Mouse (Mus musculus) thymus, adult 2 months (tissue): ENCODE data around the gene Ptrhd1. TPM values are rescaled to one million over a fixed set of nuclear protein-coding genes. Genes with fewer than 3 reads are reported as not detected.
"Not testable (repeated sequence)": the region's sequence is repeated elsewhere in the genome, so short reads cannot be mapped to it uniquely, and the experiment has no call there.

Source experiments
- DNase-seq: peaks from one replicate; pipeline ENCODE4 v3.0.0; 2021
- H3K27ac ChIP-seq: fragments of 200-500 bp; 2 replicates; pipeline ENCODE4 v1.5.1; 2012; ENCODE audit warnings: low read length, control low read depth; ENCODE audit not compliant: control insufficient read depth, insufficient read depth
- H3K27me3 ChIP-seq: fragments of 200-500 bp; 2 replicates; pipeline ENCODE4 v1.6.1; 2012; ENCODE audit warnings: mild to moderate bottlenecking, low read length, moderate library complexity, mixed read lengths; ENCODE audit not compliant: control insufficient read depth, insufficient read depth
- H3K36me3 ChIP-seq: fragments of 200-500 bp; 2 replicates; pipeline ENCODE4 v1.6.1; 2012; ENCODE audit warnings: mild to moderate bottlenecking, low read length, moderate library complexity; ENCODE audit not compliant: control insufficient read depth, insufficient read depth
- H3K4me1 ChIP-seq: fragments of 200-500 bp; replicated peaks from 2 replicates; pipeline ENCODE4 v1.6.1; 2012; ENCODE audit warnings: low read length; ENCODE audit not compliant: control insufficient read depth, insufficient read depth
- H3K4me3 ChIP-seq: fragments of 200-500 bp; 2 replicates; pipeline ENCODE4 v1.5.1; 2012; ENCODE audit warnings: mild to moderate bottlenecking, low read length, control low read depth, moderate library complexity; ENCODE audit not compliant: control insufficient read depth, insufficient read depth
- CTCF ChIP-seq: fragments of 200-500 bp; IDR thresholded peaks from 2 replicates; pipeline ENCODE4 v1.5.1; 2012; ENCODE audit warnings: mild to moderate bottlenecking, control low read depth, low read length, moderate library complexity, borderline replicate concordance; ENCODE audit not compliant: control insufficient read depth, poor library complexity, insufficient read depth; ENCODE audit errors: extremely low read depth
- POLR2A ChIP-seq: fragments of 200-500 bp; IDR thresholded peaks from 2 replicates; pipeline ENCODE4 v1.6.1; 2012; ENCODE audit warnings: mild to moderate bottlenecking, low read length, control low read depth, moderate library complexity; ENCODE audit not compliant: control insufficient read depth, poor library complexity, insufficient read depth; ENCODE audit errors: extremely low read depth
- WGBS: fragments of 180-500 bp; shearing (Covaris S2); methylation state at CpG from one replicate; pipeline ENCODE4 v1.1.7; 2018; 5-methylcytosine and 5-hydroxymethylcytosine counted together
- polyA plus RNA-seq: library from polyadenylated mRNA; depleted of rRNA; stranded (reverse); fragments of >200 nt; gene quantifications from 2 replicates; pipeline ENCODE4 v1.2.3, GENCODE M21; 2012

The Ptrhd1 gene
- polyA plus RNA-seq, 1 experiment = 6.2 TPM

- no peak overlapping the region for H3K27ac ChIP-seq
- no peak for TF ChIP-seq POLR2A
- TF ChIP-seq CTCF = no peak
- no peaks in the 10 kb centered on the region for H3K4me1 ChIP-seq
- H3K36me3 ChIP-seq = peaks cover 20% of the 10 kb centered on the region; the same call in 1 of the 2 replicates
- WGBS = 98% methylated on average over 9 of the region's 9 CpGs
- no peak for DNase-seq
- H3K27me3 ChIP-seq = no peaks in the 10 kb centered on the region
- no peak overlapping the region for H3K4me3 ChIP-seq
These were observed 24.6 kb upstream of the Ptrhd1 start for GRCm38 (mm10) chr12:4209196-4209595.

DNA sequence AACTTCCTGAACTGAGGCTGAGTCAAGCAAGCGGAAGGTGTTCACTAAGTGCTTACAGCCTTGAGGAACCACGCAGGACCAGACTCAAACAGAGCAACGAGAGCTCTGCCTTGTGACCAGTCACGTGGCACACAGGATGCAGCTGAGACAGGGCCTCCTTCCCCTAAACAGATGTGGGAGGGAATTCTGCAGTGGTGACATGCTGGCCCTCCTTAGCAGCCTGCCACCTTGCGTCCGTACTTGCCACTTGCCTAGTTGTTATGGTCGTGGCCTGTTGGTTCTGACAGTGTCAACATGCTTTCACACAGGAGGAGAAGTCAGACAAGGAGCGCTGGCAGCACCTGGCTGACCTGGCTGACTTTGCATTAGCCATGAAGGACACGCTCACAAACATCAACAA is 22.7 kb upstream of the Ptrhd1 start:
- Histone ChIP-seq H3K27ac (no peak overlapping the region), H3K36me3 (peaks cover 33% of the 10 kb centered on the region; the same call in 1 of the 2 replicates), H3K4me1 (no peaks in the 10 kb centered on the region), H3K27me3 (no peaks in the 10 kb centered on the region), H3K4me3 (no peak overlapping the region)
- 66% methylated on average over 9 of the region's 9 CpGs for WGBS
- no peak for TF ChIP-seq CTCF
- TF ChIP-seq POLR2A = no peak
- DNase-seq = no peak

- DNase-seq = no peak
- Histone ChIP-seq H3K4me3 (no peak overlapping the region), H3K27ac (no peak overlapping the region), H3K27me3 (no peaks in the 10 kb centered on the region), H3K36me3 (peaks cover 33% of the 10 kb centered on the region; the same call in 1 of the 2 replicates), H3K4me1 (no peaks in the 10 kb centered on the region)
- WGBS = 90% methylated on average over 8 of the region's 8 CpGs
- TF ChIP-seq POLR2A (no peak), CTCF (no peak)
These were observed 20.9 kb upstream of the Ptrhd1 start for GRCm38 (mm10) chr12:4212908-4213307.

- H3K4me1 ChIP-seq = no peaks in the 10 kb centered on the region
These were observed 3.7 kb upstream of the Ptrhd1 start for GRCm38 (mm10) chr12:4230156-4230555.

GRCm38 (mm10) chr12:4232777-4233176 is 1.1 kb upstream of the Ptrhd1 start:
- Histone ChIP-seq H3K27me3 (no peaks in the 10 kb centered on the region), H3K36me3 (peaks cover 22% of the 10 kb centered on the region), H3K4me3 (no peak overlapping the region), H3K4me1 (no peaks in the 10 kb centered on the region), H3K27ac (no peak overlapping the region)
- no peak for DNase-seq
- WGBS = 15% methylated on average over 4 of the region's 4 CpGs
- TF ChIP-seq POLR2A (no peak), CTCF (no peak)

More at GRCm38 (mm10) chr12:4230156-4230555, 3.7 kb upstream of the Ptrhd1 start:
- WGBS = 97% methylated on average over 7 of the region's 7 CpGs
- Histone ChIP-seq H3K27ac (no peak overlapping the region), H3K4me3 (no peak overlapping the region), H3K36me3 (peaks cover 41% of the 10 kb centered on the region), H3K27me3 (no peaks in the 10 kb centered on the region)
- TF ChIP-seq POLR2A = no peak
- TF ChIP-seq CTCF = no peak
- DNase-seq = no peak

DNA sequence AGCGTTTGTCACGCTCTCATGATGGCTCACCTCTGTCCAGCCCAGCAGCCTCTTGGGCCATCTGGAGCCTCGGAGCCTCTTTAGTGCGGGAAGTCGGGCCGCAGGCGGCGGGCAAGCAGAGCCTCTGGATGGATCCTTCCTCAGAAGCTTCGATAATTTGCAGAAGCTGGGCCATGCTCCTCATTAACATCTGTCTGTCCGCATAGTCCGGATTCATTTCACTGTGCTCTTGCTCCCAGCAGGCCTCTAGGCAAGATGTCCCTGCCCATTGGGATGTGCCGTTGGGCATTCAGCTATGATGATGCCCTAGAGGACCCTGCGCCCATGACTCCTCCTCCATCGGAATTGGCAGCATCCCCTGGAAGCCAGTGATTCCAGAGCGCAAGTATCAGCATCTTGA is 3.7 kb downstream of the Ptrhd1 start:
- Histone ChIP-seq H3K27ac (no peak overlapping the region), H3K27me3 (no peaks in the 10 kb centered on the region), H3K4me3 (no peak overlapping the region), H3K36me3 (no peaks in the 10 kb centered on the region), H3K4me1 (no peaks in the 10 kb centered on the region)
- TF ChIP-seq CTCF = no peak
- no peak for TF ChIP-seq POLR2A
- no peak for DNase-seq
- 97% methylated on average over 15 of the region's 15 CpGs for WGBS

GRCm38 (mm10) chr12:4240281-4240680 is 6.5 kb downstream of the Ptrhd1 start:
- H3K27me3 ChIP-seq, H3K36me3 ChIP-seq, H3K4me1 ChIP-seq, H3K27ac ChIP-seq, H3K4me3 ChIP-seq, DNase-seq: not testable (repeated sequence)
- WGBS = 90% methylated on average over 8 of the region's 8 CpGs
